Comparison of ENCODE assay signal across 9 mouse cellular contexts in the genomic region with DNA sequence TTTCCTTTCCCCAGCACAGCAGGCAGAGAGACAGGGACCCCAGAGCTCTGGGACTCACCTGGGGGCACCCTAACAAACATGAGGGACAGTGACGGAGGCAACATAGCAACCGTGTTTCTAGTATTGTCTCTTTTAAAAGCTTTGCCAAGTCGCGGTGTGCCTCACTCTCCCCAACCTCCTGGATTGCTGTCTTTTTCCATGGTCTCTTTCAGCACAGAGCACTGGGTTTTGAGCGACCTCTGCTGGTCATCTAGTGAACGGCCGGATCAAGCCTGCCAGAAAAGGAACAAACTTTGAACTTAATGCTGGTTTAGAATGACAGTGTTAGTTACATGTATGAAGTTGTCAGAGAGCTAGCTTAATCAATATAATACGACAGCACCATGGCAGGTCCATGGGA. TPM values are rescaled to one million over a fixed set of nuclear protein-coding genes. Genes with fewer than 3 reads are reported as not detected.
A peak's percentile ranks its signal among the peaks of the same experiment; 100 is the strongest.
DNase-seq lines count a peak whose midpoint lies in the region; TF ChIP-seq lines count a peak whose summit lies in the region.
"Had no signal": no experiment of that assay in that cellular context is flagged by ENCODE, and none has a peak within 500 bp of the region (broad histone marks: within the 10 kb centered on the region; RNA-seq: fewer than 3 reads in every experiment).

No protein-coding gene starts in this region.

- intact Hi-C loops in heart, postnatal 36 days (cut with DNase I): loop anchor here (2.0 to 5.0 kb wide), 5 partner anchors 91 to 355 kb away; a partner anchor contains a TSS

- H3K9ac ChIP-seq in ES-Bruce4 (ENCODE audit: low read depth, poor library complexity, severe bottlenecking): no peak overlapping the region
- H3K9ac ChIP-seq: limb, embryonic 12.5 days had no signal

- no peak overlapping the region for H3K27ac ChIP-seq in ES-Bruce4 (ENCODE audit: insufficient read depth, low read length)
- H3K27ac ChIP-seq: limb, embryonic 12.5 days had no signal

- TF ChIP-seq POLR2A in ES-Bruce4 (IDR thresholded peaks at IDR 0.05; ENCODE audit: insufficient read depth, low read length): no peak

- H3K36me3 ChIP-seq in ES-Bruce4 (ENCODE audit: control insufficient read depth, insufficient read depth, low read length, poor library complexity, severe bottlenecking): no peaks in the 10 kb centered on the region
- H3K36me3 ChIP-seq: limb, embryonic 12.5 days had no signal

- H3K4me1 ChIP-seq in ES-Bruce4 (ENCODE audit: control insufficient read depth, insufficient read depth, low read length): no peaks in the 10 kb centered on the region
- H3K4me1 ChIP-seq: limb, embryonic 12.5 days had no signal

- TF ChIP-seq EP300 in ES-Bruce4 (IDR thresholded peaks at IDR 0.05; ENCODE audit: insufficient read depth, low read depth, low read length): no peak

- H3K4me3 ChIP-seq in ES-Bruce4 (ENCODE audit: low read depth, low read length): no peak overlapping the region
- H3K4me3 ChIP-seq: limb, embryonic 12.5 days had no signal

- TF ChIP-seq CTCF in ES-Bruce4 (IDR thresholded peaks at IDR 0.05; ENCODE audit: low read depth, low read length): peak; percentile 93

- no peaks in the 10 kb centered on the region for H3K9me3 ChIP-seq in ES-Bruce4 (replicated peaks; ENCODE audit: control insufficient read depth, insufficient read depth, low read length, poor library complexity, severe bottlenecking)
- H3K9me3 ChIP-seq: limb, embryonic 12.5 days had no signal

- H3K27me3 ChIP-seq in ES-Bruce4 (ENCODE audit: control insufficient read depth, insufficient read depth, low read length, poor library complexity, severe bottlenecking): peaks cover under 1% of the 10 kb centered on the region; the same call in 1 of the 2 replicates

- DNase-seq in adrenal gland, postnatal 25 days: peak; percentile 72
- DNase-seq in fibroblast of lung, adult 2 months (ENCODE audit: low read depth): peak; percentile 26
- DNase-seq in heart, postnatal 36 days: peak; percentile 81 to 85
- peak; percentile 85 for DNase-seq in layer of hippocampus, adult 11-12 months (ENCODE audit: low spot score)
- DNase-seq in lung, postnatal 10 days: peak; percentile 87
- peak; percentile 83 for DNase-seq in retina, postnatal 1 day
- DNase-seq in urinary bladder, postnatal 14 days (ENCODE audit: low spot score): peak; percentile 78

RNA-seq across cellular contexts. Expression of a gene that starts 14.5 kb away (rescaled TPM):
- polyA plus RNA-seq in ES-Bruce4 (2011; ENCODE audit: insufficient read depth, insufficient read length, low read depth, missing spikeins): not detected in 2 replicates
- total RNA-seq in adrenal gland, postnatal 25 days (2021): 0.95 and 1.3 TPM in 2 replicates
- total RNA-seq in heart, postnatal 36 days (2021): 1 to 10 TPM in 1 of 2 experiments, under 1 TPM in 1; 0.94 to 1.6 TPM

RNA-seq across cellular contexts. Expression of a gene that starts 25.7 kb away (rescaled TPM):
- polyA plus RNA-seq in ES-Bruce4 (2011; ENCODE audit: insufficient read depth, insufficient read length, low read depth, missing spikeins): 0.90 and 1.2 TPM in 2 replicates
- total RNA-seq in adrenal gland, postnatal 25 days (2021): 0.38 and 0.61 TPM in 2 replicates
- 1 to 10 TPM; 1.1 to 1.4 TPM for total RNA-seq in heart, postnatal 36 days (2021)

Comparison
In these comparisons a context has a peak if more than half of its experiments do, and no peak if none do; other contexts are left out.
1. DNase-seq: peak in every context shown above with its lines; median percentile 87 in lung, postnatal 10 days; 85 in layer of hippocampus, adult 11-12 months; 83 in heart, postnatal 36 days; 83 in retina, postnatal 1 day; 78 in urinary bladder, postnatal 14 days; 72 in adrenal gland, postnatal 25 days; 26 in fibroblast of lung, adult 2 months.